Mouse (Mus musculus) CD4-positive helper T cell, adult 2 months (primary cell): ENCODE measurements around the gene Gprasp1.

Experiments
- DNase-seq: peaks from one replicate; pipeline ENCODE4 v3.0.0-alpha.2; 2012; ENCODE audit warnings: low read depth, missing footprints, low spot score

The Gprasp1 gene

GRCm38 (mm10) chrX:135837896-135838295 is 95.4 kb downstream of the Gprasp1 start:
- DNase-seq: no peak

GRCm38 (mm10) chrX:135838521-135839360 is 96.2 kb downstream of the Gprasp1 start, which contains the start of gene Gprasp2:
Gene Gprasp2, plus strand, starts transcription at chrX:135839034.
- peak; percentile 26 for DNase-seq

DNA sequence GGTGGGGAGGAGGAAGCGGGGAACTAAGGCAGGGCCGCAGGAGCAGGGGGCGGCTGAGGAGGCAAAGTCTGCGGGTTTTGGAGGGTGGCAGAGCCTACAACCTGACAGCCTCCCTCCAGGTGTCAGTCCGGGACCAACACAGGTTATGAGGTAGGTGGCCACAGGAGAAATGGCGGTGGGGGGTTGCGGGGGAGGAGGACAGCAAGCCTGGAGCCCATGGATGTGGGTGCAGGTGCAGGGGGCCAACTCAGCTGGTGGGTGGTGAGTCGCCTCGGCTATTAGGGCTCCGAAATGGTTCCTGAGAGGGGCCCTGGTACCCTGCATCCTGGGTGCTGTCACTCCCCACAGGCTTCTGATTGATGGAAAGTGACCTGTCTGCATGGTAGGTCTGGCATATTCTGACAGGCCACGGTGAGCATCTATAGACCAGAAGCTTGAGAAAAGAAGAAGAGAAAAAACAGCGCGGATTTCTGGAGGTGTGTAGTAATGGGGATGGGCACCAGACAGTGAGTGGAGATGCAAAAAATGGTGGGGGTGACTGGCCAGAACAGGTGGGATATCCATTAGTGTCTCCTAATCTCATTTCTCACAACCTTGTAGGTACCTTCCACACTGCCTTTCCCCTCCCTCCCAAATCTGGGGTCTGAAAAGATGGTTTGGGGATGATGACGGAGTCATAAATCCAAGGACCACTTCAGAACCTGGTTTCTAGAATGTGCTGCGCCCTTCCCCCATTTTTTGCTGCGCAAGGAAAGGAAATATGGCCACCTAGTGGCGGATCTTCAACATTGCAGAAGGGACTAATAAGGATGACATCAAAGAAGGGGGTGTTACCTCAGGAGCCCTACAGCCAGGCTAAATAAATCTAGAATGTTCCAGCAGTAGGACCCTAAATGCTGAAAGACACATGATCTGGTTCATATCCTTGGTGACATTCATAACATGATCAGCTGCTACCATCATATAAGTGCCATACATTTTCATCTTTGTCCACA is 97.2 kb downstream of the Gprasp1 start:
- peak; percentile 55 for DNase-seq
